In the genomic region with DNA sequence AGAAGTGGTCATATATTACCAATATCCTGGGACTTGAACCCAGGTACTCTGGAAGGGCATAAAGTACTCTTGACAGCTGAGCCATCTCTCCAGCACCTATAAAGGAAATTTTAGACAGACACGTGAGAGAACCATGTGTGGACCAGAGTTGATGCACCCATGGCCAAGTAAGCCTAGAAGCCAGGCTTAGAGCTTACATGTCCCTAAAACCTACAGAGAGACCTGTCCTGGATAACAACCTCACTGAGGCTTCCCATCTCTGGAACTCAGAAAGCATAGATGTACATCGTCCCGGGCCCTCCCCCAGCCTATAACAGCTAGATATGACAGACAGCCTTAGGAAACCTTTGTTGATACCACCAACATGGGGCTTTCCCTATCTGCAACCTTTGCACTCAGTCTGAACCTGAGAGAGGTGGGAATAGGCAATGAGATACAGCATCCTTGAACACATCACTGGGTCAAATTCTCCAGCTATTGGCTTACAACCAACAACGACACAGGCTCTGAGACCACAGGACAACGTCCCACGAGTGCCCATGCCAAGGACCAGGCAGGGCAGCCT, we compare ENCODE assay signal across 21 mouse cellular contexts.
"Had no signal": no experiment of that assay in that cellular context is flagged by ENCODE, and none has a peak within 500 bp of the region (broad histone marks: within the 10 kb centered on the region; RNA-seq: fewer than 3 reads in every experiment).

No protein-coding gene starts in this region.

- H3K36me3 ChIP-seq: limb, embryonic 12.5 days; limb, embryonic 15.5 days; lung, embryonic 15.5 days had no signal

- H3K9ac ChIP-seq: limb, embryonic 12.5 days; limb, embryonic 15.5 days; lung, embryonic 15.5 days had no signal

- H3K4me2 ChIP-seq: limb, embryonic 12.5 days; limb, embryonic 15.5 days; lung, embryonic 15.5 days had no signal

- H3K4me1 ChIP-seq: limb, embryonic 12.5 days; limb, embryonic 15.5 days; lung, embryonic 15.5 days; megakaryocyte, embryonic 14.5 days had no signal

- H3K4me3 ChIP-seq: limb, embryonic 12.5 days; limb, embryonic 15.5 days; lung, embryonic 15.5 days; megakaryocyte, embryonic 14.5 days; midbrain, embryonic 10.5 days had no signal

- H3K9me3 ChIP-seq: limb, embryonic 15.5 days; lung, embryonic 15.5 days; megakaryocyte, embryonic 14.5 days had no signal

- H3K27ac ChIP-seq: limb, embryonic 12.5 days; limb, embryonic 15.5 days; lung, embryonic 15.5 days; stomach, postnatal 0 days had no signal

- H3K27me3 ChIP-seq: limb, embryonic 12.5 days; limb, embryonic 15.5 days; lung, embryonic 15.5 days had no signal

- DNase-seq: kidney, adult 11 months; kidney, adult 8-10 months; kidney, postnatal 14 days; kidney, postnatal 4 days; left cerebral cortex, postnatal 4 days; lung, adult 18-20 months; lung, postnatal 10 days; lung, postnatal 36 days; midbrain, embryonic 14.5 days; right cerebral cortex, adult 18-20 months; right cerebral cortex, postnatal 14 days; right cerebral cortex, postnatal 4 days; thymus, adult 2 months; thymus, postnatal 14 days; thymus, postnatal 4 days had no signal
